Mouse (Mus musculus) T-helper 2 cell (primary cell): Measurements from ENCODE around the gene Golgb1.
"Not testable (repeated sequence)": the region's sequence is repeated elsewhere in the genome, so short reads cannot be mapped to it uniquely, and the experiment has no call there.

Experiments used
- in situ Hi-C: fragments of 300-600 bp; cut with MboI, MseI; formaldehyde crosslinking; loops from one replicate; pipeline ENCODE4 v1.15.1; 2025; ENCODE audit warnings: high pct_unique_total_duplicates

Golgb1 gene

GRCm38 (mm10) chr16:36874583-36875275, at the start of gene Golgb1, which contains the start of gene Eaf2:
Golgb1 (plus strand) TSS chr16:36875140.
Eaf2 (minus strand) TSS chr16:36875003.
- in situ Hi-C loops: no loop called here

GRCm38 (mm10) chr16:36827611-36828053, 47.3 kb upstream of the Golgb1 start:
- in situ Hi-C loops: no loop called here

GRCm38 (mm10) chr16:36828054-36828786, 46.7 kb upstream of the Golgb1 start, which contains the start of gene Iqcb1:
Iqcb1 (plus strand) TSS chr16:36828385.
- in situ Hi-C loops: no loop called here

- in situ Hi-C loops: no loop called here
These were observed 46.1 kb upstream of the Golgb1 start for GRCm38 (mm10) chr16:36828820-36829219.

- in situ Hi-C loops: not testable (repeated sequence)
These were observed 28.0 kb upstream of the Golgb1 start for GRCm38 (mm10) chr16:36846894-36847293.

GRCm38 (mm10) chr16:36851202-36851601, 23.7 kb upstream of the Golgb1 start:
- in situ Hi-C loops: no loop called here

- in situ Hi-C loops: no loop called here
These were observed 11.4 kb upstream of the Golgb1 start for GRCm38 (mm10) chr16:36863585-36863984.

GRCm38 (mm10) chr16:36869442-36869841, 5.5 kb upstream of the Golgb1 start:
- in situ Hi-C loops: no loop called here

GRCm38 (mm10) chr16:36875276-36875851, 424 bp downstream of the Golgb1 start:
- in situ Hi-C loops: no loop called here

GRCm38 (mm10) chr16:36877316-36877715, 2.4 kb downstream of the Golgb1 start:
- in situ Hi-C loops: no loop called here

- in situ Hi-C loops: loop anchor here (5.0 kb wide), 1 partner anchor 44 kb away; no protein-coding TSS in a partner anchor
These were observed 7.9 kb downstream of the Golgb1 start for GRCm38 (mm10) chr16:36882737-36883343.

- in situ Hi-C loops: loop anchor here (5.0 kb wide), 2 partner anchors 42 to 122 kb away; no protein-coding TSS in a partner anchor
These were observed 9.9 kb downstream of the Golgb1 start for GRCm38 (mm10) chr16:36884881-36885280.

- in situ Hi-C loops: loop anchor here (5.0 kb wide), 1 partner anchor 121 kb away; no protein-coding TSS in a partner anchor
These were observed 11.0 kb downstream of the Golgb1 start for GRCm38 (mm10) chr16:36885912-36886311.

GRCm38 (mm10) chr16:36887546-36887945, 12.6 kb downstream of the Golgb1 start:
- in situ Hi-C loops: loop anchor here (5.0 kb wide), 1 partner anchor 120 kb away; no protein-coding TSS in a partner anchor

GRCm38 (mm10) chr16:36890559-36890958, 15.6 kb downstream of the Golgb1 start:
- in situ Hi-C loops: no loop called here

GRCm38 (mm10) chr16:36891415-36891814, 16.5 kb downstream of the Golgb1 start:
- in situ Hi-C loops: no loop called here

- in situ Hi-C loops: no loop called here
These were observed 18.4 kb downstream of the Golgb1 start for GRCm38 (mm10) chr16:36893317-36893716.

GRCm38 (mm10) chr16:36896712-36897111, 21.8 kb downstream of the Golgb1 start:
- in situ Hi-C loops: no loop called here

GRCm38 (mm10) chr16:36903156-36903555, 28.2 kb downstream of the Golgb1 start:
- in situ Hi-C loops: no loop called here

- in situ Hi-C loops: no loop called here
These were observed 37.0 kb downstream of the Golgb1 start for GRCm38 (mm10) chr16:36911909-36912308.

GRCm38 (mm10) chr16:36912311-36912710, 37.4 kb downstream of the Golgb1 start:
- in situ Hi-C loops: no loop called here

- in situ Hi-C loops: no loop called here
These were observed 39.3 kb downstream of the Golgb1 start for GRCm38 (mm10) chr16:36914195-36914594.
